Mouse (Mus musculus) ES-Bruce4 (cell line): ENCODE measurements around the gene Itga9.

Experiments used
- CTCF ChIP-seq: IDR thresholded peaks from one replicate; pipeline ENCODE4 v1.8.1; 2011; ENCODE audit warnings: low read depth, low read length
- EP300 ChIP-seq: IDR thresholded peaks from 2 replicates; pipeline ENCODE4 v1.6.1; 2011; ENCODE audit warnings: low read depth, low read length; ENCODE audit not compliant: insufficient read depth
- POLR2A ChIP-seq: IDR thresholded peaks from one replicate; pipeline ENCODE4 v1.8.1; 2011; ENCODE audit warnings: low read length; ENCODE audit not compliant: insufficient read depth

- TF ChIP-seq CTCF: no peak
- no peak for TF ChIP-seq POLR2A
- TF ChIP-seq EP300: no peak
These were observed 95.3 kb downstream of the Itga9 start for GRCm38 (mm10) chr9:118701791-118702190.
